ENCODE assay signal across 25 mouse cellular contexts in the genomic region with DNA sequence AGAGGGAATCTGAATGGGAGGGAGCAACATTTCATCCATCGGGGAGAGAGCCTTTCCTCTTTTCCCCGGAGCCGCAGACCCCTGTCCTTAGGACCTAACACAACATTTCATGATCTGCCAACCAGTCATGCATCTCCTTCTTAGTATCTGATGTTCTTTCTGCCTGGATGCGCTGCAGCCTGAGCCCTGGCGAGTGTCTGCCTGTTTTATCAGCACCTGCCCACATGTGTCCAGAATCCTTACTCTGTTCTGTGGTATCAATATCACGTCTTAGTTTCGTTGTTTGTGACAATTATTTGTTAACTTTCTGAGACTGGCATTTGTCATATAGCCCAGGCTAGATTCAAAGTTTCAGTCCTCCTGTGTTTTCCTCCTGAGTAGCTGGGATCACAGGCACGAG. TPM values are rescaled to one million over a fixed set of nuclear protein-coding genes. Genes with fewer than 3 reads are reported as not detected.
A peak's percentile ranks its signal among the peaks of the same experiment; 100 is the strongest.
DNase-seq lines count a peak whose midpoint lies in the region; ATAC-seq lines count a peak whose summit lies in the region.
"Had no signal": no experiment of that assay in that cellular context is flagged by ENCODE, and none has a peak within 500 bp of the region (broad histone marks: within the 10 kb centered on the region; RNA-seq: fewer than 3 reads in every experiment).

No protein-coding gene starts in this region.

- DNase-seq in liver, embryonic 11.5 days (ENCODE audit: low spot score) = no peak
- no peak for DNase-seq in liver
- DNase-seq in embryonic facial prominence, embryonic 10.5 days (ENCODE audit: low spot score) = no peak
- DNase-seq in heart, postnatal 25 days (ENCODE audit: low spot score) = no peak
- DNase-seq: adrenal gland, adult 8-10 months; adrenal gland, postnatal 25 days; cerebellum, adult 11-12 months; cerebellum, adult 8-10 months; cerebellum, postnatal 14 days; gastrocnemius, postnatal 25 days; heart, adult 18-20 months; heart, postnatal 10 days; heart, postnatal 4 days had no signal

- no peaks in the 10 kb centered on the region for H3K9me3 ChIP-seq in liver, embryonic 11.5 days (ENCODE audit: control insufficient read depth, low read length)
- no peaks in the 10 kb centered on the region for H3K9me3 ChIP-seq in liver, embryonic 16.5 days (replicated peaks; ENCODE audit: control insufficient read depth, low read length)
- H3K9me3 ChIP-seq in embryonic facial prominence, embryonic 10.5 days = no peaks in the 10 kb centered on the region
- H3K9me3 ChIP-seq: embryonic facial prominence, embryonic 13.5 days; forebrain, embryonic 12.5 days; forebrain, embryonic 15.5 days; heart, embryonic 12.5 days; heart, embryonic 15.5 days had no signal

- no peaks in the 10 kb centered on the region for H3K36me3 ChIP-seq in liver, embryonic 11.5 days (ENCODE audit: control insufficient read depth, insufficient read depth, low read length)
- H3K36me3 ChIP-seq in liver, embryonic 16.5 days (ENCODE audit: control insufficient read depth, insufficient read depth) = no peaks in the 10 kb centered on the region
- H3K36me3 ChIP-seq in embryonic facial prominence, embryonic 10.5 days (replicated peaks) = no peaks in the 10 kb centered on the region
- H3K36me3 ChIP-seq: embryonic facial prominence, embryonic 13.5 days; forebrain, embryonic 12.5 days; forebrain, embryonic 15.5 days; heart, embryonic 12.5 days; heart, embryonic 15.5 days had no signal

- H3K9ac ChIP-seq in liver, embryonic 11.5 days (ENCODE audit: low read depth, low read length) = no peak overlapping the region
- H3K9ac ChIP-seq in liver, embryonic 16.5 days (ENCODE audit: low read depth, low read length) = no peak overlapping the region
- H3K9ac ChIP-seq: embryonic facial prominence, embryonic 13.5 days; forebrain, embryonic 12.5 days; forebrain, embryonic 15.5 days; heart, embryonic 12.5 days; heart, embryonic 15.5 days; hindbrain, embryonic 14.5 days had no signal

- H3K4me1 ChIP-seq in liver, embryonic 11.5 days (replicated peaks; ENCODE audit: control insufficient read depth, insufficient read depth, low read length) = 0 out of 2 replicates have a peak, but pooled peaks cover 2% of the 10 kb centered on the region
- H3K4me1 ChIP-seq in liver, embryonic 16.5 days (ENCODE audit: control insufficient read depth, low read depth, low read length) = peaks cover 12% of the 10 kb centered on the region
- H3K4me1 ChIP-seq in embryonic facial prominence, embryonic 10.5 days = peaks cover 7% of the 10 kb centered on the region

- WGBS in liver, embryonic 11.5 days = 56% methylated on average over 8 of the region's 8 CpGs
- WGBS in liver, embryonic 16.5 days (ENCODE audit: insufficient replicate concordance) = 43% methylated on average over 8 of the region's 8 CpGs
- 85% methylated on average over 8 of the region's 8 CpGs for WGBS in embryonic facial prominence, embryonic 10.5 days

- H3K4me2 ChIP-seq in liver, embryonic 11.5 days = no peak overlapping the region
- H3K4me2 ChIP-seq in liver, embryonic 16.5 days (ENCODE audit: low read depth, low read length) = no peak overlapping the region; the same call in 1 of the 2 replicates
- H3K4me2 ChIP-seq: embryonic facial prominence, embryonic 13.5 days; forebrain, embryonic 12.5 days; forebrain, embryonic 15.5 days; heart, embryonic 12.5 days; heart, embryonic 15.5 days; hindbrain, embryonic 14.5 days had no signal

- no peak overlapping the region for H3K27ac ChIP-seq in liver, embryonic 11.5 days (ENCODE audit: low read depth, low read length)
- no peak overlapping the region for H3K27ac ChIP-seq in liver, embryonic 16.5 days (ENCODE audit: low read length)
- no peak overlapping the region for H3K27ac ChIP-seq in embryonic facial prominence, embryonic 10.5 days (replicated peaks)
- H3K27ac ChIP-seq: embryonic facial prominence, embryonic 13.5 days; forebrain, embryonic 12.5 days; forebrain, embryonic 15.5 days; heart, embryonic 15.5 days; hindbrain, embryonic 14.5 days; hindbrain, postnatal 0 days had no signal

- peaks cover 6% of the 10 kb centered on the region; the same call in 1 of the 2 replicates for H3K27me3 ChIP-seq in liver, embryonic 11.5 days (replicated peaks; ENCODE audit: control insufficient read depth, insufficient read depth, low read length)
- H3K27me3 ChIP-seq in liver, embryonic 16.5 days (ENCODE audit: control insufficient read depth, insufficient read depth, low read depth, low read length) = no peaks in the 10 kb centered on the region; the same call in 1 of the 2 replicates
- peaks cover 17% of the 10 kb centered on the region for H3K27me3 ChIP-seq in embryonic facial prominence, embryonic 10.5 days (replicated peaks; ENCODE audit: low read depth, poor library complexity, severe bottlenecking)
- H3K27me3 ChIP-seq: forebrain, embryonic 12.5 days; forebrain, embryonic 15.5 days had no signal

- H3K4me3 ChIP-seq in liver, embryonic 11.5 days (ENCODE audit: low read depth, low read length) = no peak overlapping the region
- H3K4me3 ChIP-seq in liver, embryonic 16.5 days (ENCODE audit: low read depth, low read length) = no peak overlapping the region
- H3K4me3 ChIP-seq in embryonic facial prominence, embryonic 10.5 days = no peak overlapping the region
- H3K4me3 ChIP-seq: embryonic facial prominence, embryonic 13.5 days; erythroblast, embryonic 14.5 days; forebrain, embryonic 12.5 days; forebrain, embryonic 15.5 days; heart, embryonic 12.5 days; heart, embryonic 15.5 days had no signal

- intact Hi-C loops in heart, postnatal 25 days (cut with DNase I) = no loop called here

- ATAC-seq in liver, embryonic 11.5 days (replicated peaks; ENCODE audit: low FRiP score) = peak; percentile 62; the same call in 1 of the 2 replicates
- peak; percentile 64 for ATAC-seq in liver, embryonic 16.5 days (ENCODE audit: low read depth)
- ATAC-seq in megakaryocyte-erythroid progenitor cell, adult 5-6 weeks (replicated peaks; ENCODE audit: low FRiP score, low TSS enrichment, poor library complexity, severe bottlenecking) = peak; percentile 71; the same call in 1 of the 2 replicates
- ATAC-seq: activated CD4-positive, CD25-positive, alpha-beta regulatory T cell, adult 4 months; forebrain, embryonic 15.5 days; hindbrain, postnatal 0 days had no signal

RNA-seq across cellular contexts. Expression of a gene that starts 14.4 kb away (rescaled TPM):
- 2.0 and 2.4 TPM in 2 replicates for polyA plus RNA-seq in liver, embryonic 11.5 days (2014; fragmentation: Nextera tagmentation; extraction: Ambion mirVana)
- 0.93 and 2.5 TPM in 2 replicates for polyA plus RNA-seq in liver, embryonic 16.5 days (2015; fragmentation: Nextera tagmentation; extraction: Ambion mirVana)
- not detected in 2 replicates for total RNA-seq in megakaryocyte-erythroid progenitor cell, adult 5-6 weeks (2014; fragmentation: Nextera tagmentation)
- total RNA-seq in megakaryocyte-erythroid progenitor cell, adult 5-6 weeks (2017) = not detected in 2 replicates
- polyA plus RNA-seq in embryonic facial prominence, embryonic 10.5 days (2016; fragmentation: Nextera tagmentation; extraction: Ambion mirVana) = 6.3 and 6.4 TPM in 2 replicates
- total RNA-seq in heart, postnatal 25 days (2021) = not detected
- total RNA-seq: common myeloid progenitor, adult 5-6 weeks had no signal
- polyA plus RNA-seq: activated CD4-positive, CD25-positive, alpha-beta regulatory T cell, adult 4 months; erythroblast, embryonic 14.5 days had no signal

RNA-seq across cellular contexts. Expression of a gene that starts 39.9 kb away (rescaled TPM):
- 64.5 and 67.4 TPM in 2 replicates for polyA plus RNA-seq in liver, embryonic 11.5 days (2014; fragmentation: Nextera tagmentation; extraction: Ambion mirVana)
- 21.4 and 23.8 TPM in 2 replicates for polyA plus RNA-seq in liver, embryonic 16.5 days (2015; fragmentation: Nextera tagmentation; extraction: Ambion mirVana)
- total RNA-seq in megakaryocyte-erythroid progenitor cell, adult 5-6 weeks (2014; fragmentation: Nextera tagmentation) = 29.7 and 53.8 TPM in 2 replicates
- 19.1 and 22.6 TPM in 2 replicates for total RNA-seq in megakaryocyte-erythroid progenitor cell, adult 5-6 weeks (2017)
- 97.1 and 100 TPM in 2 replicates for polyA plus RNA-seq in embryonic facial prominence, embryonic 10.5 days (2016; fragmentation: Nextera tagmentation; extraction: Ambion mirVana)
- total RNA-seq in heart, postnatal 25 days (2021) = 10 to 100 TPM; 22.1 TPM
